Mouse (Mus musculus): ENCODE results near the gene Gm19402.

Gene Gm19402

GRCm38 (mm10) chr10:77666342-77666741 lies 24.2 kb downstream of the Gm19402 start:
- no peak for DNase-seq (ENCODE audit: low read depth, low spot score)

- DNase-seq (ENCODE audit: low read depth, low spot score): no peak
These were observed 26.4 kb downstream of the Gm19402 start for GRCm38 (mm10) chr10:77663949-77664665.

GRCm38 (mm10) chr10:77658286-77658994 lies 32.1 kb downstream of the Gm19402 start:
- no peak for DNase-seq (ENCODE audit: low read depth, low spot score)

GRCm38 (mm10) chr10:77652046-77652445 lies 38.5 kb downstream of the Gm19402 start:
- DNase-seq (ENCODE audit: low read depth, low spot score): no peak

- no peak for DNase-seq (ENCODE audit: low read depth, low spot score)
These were observed 42.7 kb downstream of the Gm19402 start for GRCm38 (mm10) chr10:77647901-77648300.

DNA sequence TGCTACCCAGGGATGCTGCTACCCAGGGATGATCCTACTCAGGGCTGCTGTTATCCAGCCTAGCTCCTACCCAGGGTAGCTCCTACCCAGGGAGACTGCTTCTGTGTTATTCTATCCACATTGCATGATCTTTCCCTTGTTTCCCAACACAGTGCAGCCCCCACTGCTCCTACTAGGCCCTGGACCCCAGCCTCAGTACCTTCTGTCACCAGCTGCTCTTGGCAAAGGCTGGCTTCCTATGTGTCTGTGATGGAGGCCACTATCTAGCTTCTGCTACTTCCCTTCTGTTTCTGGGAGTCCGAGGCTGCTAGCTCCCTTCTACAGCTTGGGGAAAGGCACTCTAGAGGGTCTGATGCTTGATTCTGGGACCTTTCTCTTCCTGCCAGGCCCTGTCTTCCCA lies 43.1 kb downstream of the Gm19402 start:
- DNase-seq (ENCODE audit: low read depth, low spot score): no peak

DNA sequence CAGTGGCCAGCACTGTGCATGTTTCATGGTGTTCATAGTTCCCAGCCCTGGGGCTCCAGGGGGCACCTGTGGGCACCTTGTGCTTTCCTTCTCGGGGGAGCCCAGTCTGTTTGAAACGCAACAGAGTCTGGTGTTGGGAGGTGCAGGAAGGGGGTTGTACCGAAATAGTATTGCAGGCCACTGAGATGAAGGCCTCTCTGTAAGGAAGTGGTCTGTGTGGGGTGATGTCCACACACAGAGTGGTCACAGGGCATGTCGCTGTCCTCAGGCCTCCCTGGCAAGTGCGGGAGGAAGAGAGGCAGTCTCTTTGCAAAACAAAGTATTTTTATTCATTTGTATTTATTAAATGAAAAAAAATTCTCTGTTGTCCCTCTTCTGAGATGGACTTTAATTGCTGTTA lies 45.0 kb downstream of the Gm19402 start:
- DNase-seq (ENCODE audit: low read depth, low spot score): no peak

- no peak for DNase-seq (ENCODE audit: low read depth, low spot score)
These were observed 47.4 kb downstream of the Gm19402 start for GRCm38 (mm10) chr10:77643160-77643559.

Measured in telencephalon, adult 2 months (tissue).